Mouse (Mus musculus) kidney, embryonic 16.5 days (tissue): ENCODE results near the gene Btnl9. TPM values are rescaled to one million over a fixed set of nuclear protein-coding genes. Genes with fewer than 3 reads are reported as not detected.

Experiments
- ATAC-seq: fragments of 200-750 bp; cut with Nextera tagmentation; 2 replicates; pipeline ENCODE4 v1.8.0; 2017; ENCODE audit warnings: moderate TSS enrichment; ENCODE audit not compliant: low FRiP score, low TSS enrichment
- H3K27ac ChIP-seq: fragments of 300-500 bp; sonication (generic); 2 replicates; pipeline ENCODE4 v1.5.1; 2014; ENCODE audit warnings: low read length
- H3K27me3 ChIP-seq: fragments of 300-500 bp; sonication (generic); 2 replicates; pipeline ENCODE4 v1.6.1; 2014; ENCODE audit warnings: low read length, control low read depth, mixed read lengths; ENCODE audit not compliant: insufficient read depth
- H3K36me3 ChIP-seq: fragments of 300-500 bp; sonication (generic); 2 replicates; pipeline ENCODE4 v1.6.1; 2014; ENCODE audit warnings: low read length, control low read depth, mixed read lengths; ENCODE audit not compliant: insufficient read depth
- H3K4me1 ChIP-seq: fragments of 300-500 bp; sonication (generic); 2 replicates; pipeline ENCODE4 v1.6.1; 2014; ENCODE audit warnings: low read length, control low read depth, mixed read lengths; ENCODE audit not compliant: insufficient read depth
- H3K4me2 ChIP-seq: fragments of 300-500 bp; sonication (generic); replicated peaks from 2 replicates; pipeline ENCODE4 v1.6.1; 2014; ENCODE audit warnings: low read depth, low read length
- H3K4me3 ChIP-seq: fragments of 300-500 bp; sonication (generic); 2 replicates; pipeline ENCODE4 v1.5.1; 2014; ENCODE audit warnings: mild to moderate bottlenecking, low read length
- H3K9ac ChIP-seq: fragments of 300-500 bp; sonication (generic); replicated peaks from 2 replicates; pipeline ENCODE4 v1.6.1; 2014; ENCODE audit warnings: low read length
- H3K9me3 ChIP-seq: fragments of 300-500 bp; sonication (generic); 2 replicates; pipeline ENCODE4 v1.6.1; 2016; ENCODE audit warnings: low read length, control low read depth
- WGBS: fragments of 180-500 bp; shearing (Covaris S2); extraction: QIAGEN DNeasy Blood & Tissue Kit; methylation state at CpG from one replicate; pipeline ENCODE4 v1.1.7; 2014; 5-methylcytosine and 5-hydroxymethylcytosine counted together
- polyA plus RNA-seq: library from polyadenylated mRNA; unstranded; fragments of >200 nt; fragmentation: Nextera tagmentation; extraction: Ambion mirVana; gene quantifications from 2 replicates; pipeline ENCODE4 v1.2.1, GENCODE M21; 2015

The Btnl9 gene
- polyA plus RNA-seq, 1 experiment from 2014 or later, result 4.6 TPM

- 89% methylated on average over 6 of the region's 6 CpGs for WGBS
- Histone ChIP-seq H3K4me3 (no peak within 1 kb of the TSS), H3K4me2 (no peak within 1 kb of the TSS), H3K27me3 (no peaks in the 10 kb centered on the region), H3K9ac (no peak within 1 kb of the TSS), H3K4me1 (no peaks in the 10 kb centered on the region; the same call in 1 of the 2 replicates), H3K36me3 (no peaks in the 10 kb centered on the region), H3K9me3 (no peaks in the 10 kb centered on the region), H3K27ac (no peak within 1 kb of the TSS)
- ATAC-seq, result no peak
Observed at GRCm38 (mm10) chr11:49141974-49142373, 45.0 kb downstream of the Btnl9 start, which contains the start of gene Olfr1395. TSS of gene Olfr1395 (plus strand) at chr11:49142274.

- Histone ChIP-seq H3K27me3 (no peaks in the 10 kb centered on the region), H3K27ac (no peak overlapping the region), H3K4me1 (no peaks in the 10 kb centered on the region), H3K36me3 (no peaks in the 10 kb centered on the region), H3K9ac (no peak overlapping the region), H3K4me2 (no peak overlapping the region), H3K9me3 (no peaks in the 10 kb centered on the region), H3K4me3 (no peak overlapping the region)
- WGBS, result 89% methylated on average over 2 of the region's 2 CpGs
- no peak for ATAC-seq
Observed at GRCm38 (mm10) chr11:49124169-49124568, 62.8 kb downstream of the Btnl9 start.

- no peak for ATAC-seq
- WGBS, result 72% methylated on average over 3 of the region's 3 CpGs
- no peaks in the 10 kb centered on the region for H3K36me3 ChIP-seq
Observed at GRCm38 (mm10) chr11:49119635-49120034, 67.3 kb downstream of the Btnl9 start.

More at GRCm38 (mm10) chr11:49119635-49120034, 67.3 kb downstream of the Btnl9 start:
- H3K4me2 ChIP-seq, result no peak overlapping the region
- no peak overlapping the region for H3K9ac ChIP-seq
- H3K4me1 ChIP-seq, result no peaks in the 10 kb centered on the region
- no peak overlapping the region for H3K4me3 ChIP-seq
- H3K27ac ChIP-seq, result no peak overlapping the region
- no peaks in the 10 kb centered on the region for H3K9me3 ChIP-seq
- no peaks in the 10 kb centered on the region for H3K27me3 ChIP-seq

Other genes starting within 250 kb of the Btnl9 start
- gene Psme2b, start 241.0 kb downstream of the Btnl9 start, polyA plus RNA-seq, result 3.8 and 6.9 TPM in 2 replicates
- 0.08 TPM in 1 of 2 replicates, not detected in the other for gene Olfr56, start 208.3 kb downstream of the Btnl9 start, polyA plus RNA-seq
- gene 9930111J21Rik1, start 207.8 kb downstream of the Btnl9 start, polyA plus RNA-seq, result 0.54 and 0.76 TPM in 2 replicates
- 0.03 TPM in 1 of 2 replicates, not detected in the other for gene Gm12185, start 194.9 kb downstream of the Btnl9 start, polyA plus RNA-seq
- gene Tgtp1, start 193.0 kb downstream of the Btnl9 start, polyA plus RNA-seq, result 0.49 and 0.50 TPM in 2 replicates
- 0.60 and 0.98 TPM in 2 replicates for gene 9930111J21Rik2, start 135.9 kb downstream of the Btnl9 start, polyA plus RNA-seq
- gene Tgtp2, start 123.0 kb downstream of the Btnl9 start, polyA plus RNA-seq, result 0.24 and 0.42 TPM in 2 replicates
- gene Ifi47, start 110.6 kb downstream of the Btnl9 start, polyA plus RNA-seq, result 2.1 and 2.6 TPM in 2 replicates
- gene Olfr1396, start 72.3 kb downstream of the Btnl9 start, polyA plus RNA-seq, result 0.12 TPM in 1 of 2 replicates, not detected in the other
- not detected in 2 replicates for gene Olfr1395, start 44.9 kb downstream of the Btnl9 start, polyA plus RNA-seq
- not detected in 2 replicates for gene Olfr1394, start 32.8 kb downstream of the Btnl9 start, polyA plus RNA-seq
- gene Zfp62, start 16.1 kb upstream of the Btnl9 start, polyA plus RNA-seq, result 45.6 and 46.3 TPM in 2 replicates
- 88.9 and 91.9 TPM in 2 replicates for gene Mgat1, start 57.0 kb upstream of the Btnl9 start, polyA plus RNA-seq
- gene Olfr1393, start 91.1 kb upstream of the Btnl9 start, polyA plus RNA-seq, result not detected in 2 replicates
- not detected in 2 replicates for gene Olfr1392, start 98.1 kb upstream of the Btnl9 start, polyA plus RNA-seq
- gene Olfr10, start 117.6 kb upstream of the Btnl9 start, polyA plus RNA-seq, result not detected in 2 replicates
- gene Olfr1391, start 135.6 kb upstream of the Btnl9 start, polyA plus RNA-seq, result not detected in 2 replicates
- not detected in 2 replicates for gene Olfr1390, start 148.0 kb upstream of the Btnl9 start, polyA plus RNA-seq
- gene Olfr1389, start 235.9 kb upstream of the Btnl9 start, polyA plus RNA-seq, result not detected in 2 replicates
- gene Olfr1388, start 249.5 kb upstream of the Btnl9 start, polyA plus RNA-seq, result 0.05 TPM in 1 of 2 replicates, not detected in the other